In the genomic region with DNA sequence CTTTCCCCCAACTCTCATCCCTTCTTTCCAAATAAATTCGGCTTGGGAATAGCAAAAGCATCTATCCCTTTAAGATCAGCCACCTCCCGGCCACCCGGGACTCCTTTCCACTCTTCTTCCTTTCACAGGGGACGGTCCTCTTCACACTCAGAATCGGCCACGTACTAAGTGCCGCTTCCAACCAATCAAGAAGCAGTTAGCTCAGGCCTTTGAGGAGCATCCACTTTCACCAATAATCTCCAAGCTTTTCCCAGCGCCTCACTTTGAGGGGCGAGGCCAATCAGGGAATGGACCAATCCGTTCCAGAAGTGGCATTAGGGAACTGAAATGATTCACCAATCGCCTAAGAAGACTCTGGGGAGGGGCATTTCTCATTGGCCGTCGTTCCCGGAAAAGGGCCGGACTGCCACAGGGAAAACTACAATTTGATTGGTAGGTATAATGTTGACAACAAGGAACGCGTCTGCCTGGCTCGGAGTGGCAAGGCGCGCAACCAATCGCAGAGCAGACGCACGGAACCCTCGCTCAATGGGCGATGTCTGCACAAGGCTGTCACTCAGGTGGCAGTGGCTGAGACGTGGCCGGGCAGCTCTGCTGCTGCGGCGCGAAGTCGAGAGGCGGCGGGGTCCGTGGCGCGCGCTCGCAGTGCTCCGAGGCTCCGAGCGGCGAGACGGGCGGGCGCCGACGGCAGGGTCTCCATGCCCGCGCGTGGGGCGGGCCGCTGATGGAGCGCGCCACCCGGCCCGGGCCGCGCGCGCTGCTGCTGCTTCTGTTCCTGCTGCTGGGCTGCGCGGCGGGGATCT, we compare ENCODE assay signal across 8 mouse cellular contexts. TPM values are rescaled to one million over a fixed set of nuclear protein-coding genes. Genes with fewer than 3 reads are reported as not detected.
A peak's percentile ranks its signal among the peaks of the same experiment; 100 is the strongest.
DNase-seq lines count a peak whose midpoint lies in the region; ATAC-seq and TF ChIP-seq lines count a peak whose summit lies in the region.

A gene (plus strand): TSS at position 514 of the 803 bp plus-strand sequence.

- peak; percentile 96 for DNase-seq in 3134 (ENCODE audit: extremely low read depth, insufficient read length, low spot score)
- DNase-seq in adrenal gland, postnatal 36 days = peak; percentile 98 to 99
- peak; percentile 99 to 100 for DNase-seq in heart, adult 18-20 months
- peak; percentile 100 for DNase-seq in kidney, adult 2 months
- DNase-seq in spleen, adult 2 months (ENCODE audit: low read depth in 1 of 2, low spot score in 2 of 2) = peak; percentile 98 to 100

- H3K9ac ChIP-seq in embryonic facial prominence, embryonic 13.5 days = peak within 1 kb of the TSS; percentile 86
- peak within 1 kb of the TSS; percentile 82 for H3K9ac ChIP-seq in limb, embryonic 12.5 days (replicated peaks)
- peak within 1 kb of the TSS; percentile 77 for H3K9ac ChIP-seq in midbrain, embryonic 15.5 days

- H3K27ac ChIP-seq in embryonic facial prominence, embryonic 13.5 days = peak within 1 kb of the TSS; percentile 89
- peak within 1 kb of the TSS; percentile 93 for H3K27ac ChIP-seq in kidney, adult 2 months (ENCODE audit: insufficient read depth, low read depth, low read length)
- H3K27ac ChIP-seq in limb, embryonic 12.5 days = peak within 1 kb of the TSS; percentile 86
- peak within 1 kb of the TSS; percentile 95 for H3K27ac ChIP-seq in midbrain, embryonic 15.5 days
- peak within 1 kb of the TSS; percentile 93 for H3K27ac ChIP-seq in spleen, adult 2 months (ENCODE audit: insufficient read depth, low read length)

- peak; percentile 95 for TF ChIP-seq POLR2A in kidney, adult 2 months (IDR thresholded peaks at IDR 0.05; ENCODE audit: low read depth, low read length)
- TF ChIP-seq POLR2A in spleen, adult 2 months (IDR thresholded peaks at IDR 0.05; ENCODE audit: low read depth, low read length) = peak; percentile 92

- WGBS in embryonic facial prominence, embryonic 13.5 days = under 1% methylated on average over 54 of the region's 63 CpGs
- under 1% methylated on average over 63 of the region's 63 CpGs for WGBS in kidney, adult 2 months
- WGBS in limb, embryonic 12.5 days = under 1% methylated on average over 58 of the region's 63 CpGs
- WGBS in midbrain, embryonic 15.5 days = under 1% methylated on average over 63 of the region's 63 CpGs
- under 1% methylated on average over 61 of the region's 63 CpGs for WGBS in spleen, adult 2 months

- ATAC-seq in embryonic facial prominence, embryonic 13.5 days (ENCODE audit: insufficient number of reproducible peaks, insufficient read depth, low FRiP score, low TSS enrichment, low read depth) = peak; percentile 99
- ATAC-seq in limb, embryonic 12.5 days (ENCODE audit: insufficient number of reproducible peaks, insufficient read depth, low FRiP score, low TSS enrichment, low read depth) = peak; percentile 99
- ATAC-seq in midbrain, embryonic 15.5 days (replicated peaks) = peak; percentile 99

- no peaks in the 10 kb centered on the region for H3K9me3 ChIP-seq in embryonic facial prominence, embryonic 13.5 days
- H3K9me3 ChIP-seq in limb, embryonic 12.5 days = no peaks in the 10 kb centered on the region
- no peaks in the 10 kb centered on the region for H3K9me3 ChIP-seq in midbrain, embryonic 15.5 days

- no peaks in the 10 kb centered on the region for H3K36me3 ChIP-seq in embryonic facial prominence, embryonic 13.5 days
- H3K36me3 ChIP-seq in kidney, adult 2 months (ENCODE audit: control insufficient read depth, insufficient read depth, low read length) = no peaks in the 10 kb centered on the region
- H3K36me3 ChIP-seq in limb, embryonic 12.5 days = no peaks in the 10 kb centered on the region
- H3K36me3 ChIP-seq in midbrain, embryonic 15.5 days (replicated peaks) = no peaks in the 10 kb centered on the region
- H3K36me3 ChIP-seq in spleen, adult 2 months (ENCODE audit: control insufficient read depth, insufficient read depth, low read length) = no peaks in the 10 kb centered on the region; the same call in 1 of the 2 replicates

- peak within 1 kb of the TSS; percentile 68 for H3K4me2 ChIP-seq in embryonic facial prominence, embryonic 13.5 days
- H3K4me2 ChIP-seq in limb, embryonic 12.5 days = peak within 1 kb of the TSS; percentile 78
- peak within 1 kb of the TSS; percentile 62 for H3K4me2 ChIP-seq in midbrain, embryonic 15.5 days

- peak within 1 kb of the TSS; percentile 96 for H3K4me3 ChIP-seq in embryonic facial prominence, embryonic 13.5 days
- H3K4me3 ChIP-seq in kidney, adult 2 months (ENCODE audit: insufficient read depth, low read depth, low read length) = peak within 1 kb of the TSS; percentile 66
- H3K4me3 ChIP-seq in limb, embryonic 12.5 days (replicated peaks) = peak within 1 kb of the TSS; percentile 91
- H3K4me3 ChIP-seq in midbrain, embryonic 15.5 days = peak within 1 kb of the TSS; percentile 94
- H3K4me3 ChIP-seq in spleen, adult 2 months (ENCODE audit: extremely low read depth, insufficient read depth, insufficient read length) = peak within 1 kb of the TSS; percentile 77

- H3K4me1 ChIP-seq in embryonic facial prominence, embryonic 13.5 days = peaks cover 28% of the 10 kb centered on the region
- H3K4me1 ChIP-seq in kidney, adult 2 months (ENCODE audit: control insufficient read depth, insufficient read depth, low read length) = peaks cover 23% of the 10 kb centered on the region
- peaks cover 37% of the 10 kb centered on the region for H3K4me1 ChIP-seq in limb, embryonic 12.5 days (replicated peaks)
- peaks cover 26% of the 10 kb centered on the region for H3K4me1 ChIP-seq in midbrain, embryonic 15.5 days
- H3K4me1 ChIP-seq in spleen, adult 2 months (ENCODE audit: control insufficient read depth, insufficient read depth, insufficient read length) = peaks cover 9% of the 10 kb centered on the region

- TF ChIP-seq CTCF in kidney, adult 2 months (conservative IDR thresholded peaks at IDR 0.05; ENCODE audit: insufficient read depth, insufficient read length, low read depth, low read length) = no peak
- no peak for TF ChIP-seq CTCF in spleen, adult 2 months (IDR thresholded peaks at IDR 0.05; ENCODE audit: extremely low read depth, insufficient read depth, insufficient read length, insufficient replicate concordance)

- H3K27me3 ChIP-seq in embryonic facial prominence, embryonic 13.5 days = no peaks in the 10 kb centered on the region
- H3K27me3 ChIP-seq in kidney, adult 2 months (replicated peaks; ENCODE audit: control insufficient read depth, insufficient read depth, low read length) = no peaks in the 10 kb centered on the region
- no peaks in the 10 kb centered on the region for H3K27me3 ChIP-seq in limb, embryonic 12.5 days
- H3K27me3 ChIP-seq in midbrain, embryonic 15.5 days (replicated peaks) = no peaks in the 10 kb centered on the region
- no peaks in the 10 kb centered on the region for H3K27me3 ChIP-seq in spleen, adult 2 months (ENCODE audit: control insufficient read depth, insufficient read depth, low read length)

RNA-seq across cellular contexts. Expression of the gene that starts here (rescaled TPM):
- total RNA-seq in adrenal gland, postnatal 36 days (2021) = 10 to 100 TPM; 19.4 to 20.0 TPM
- 10.2 and 12.2 TPM in 2 replicates for polyA plus RNA-seq in embryonic facial prominence, embryonic 13.5 days (2015; fragmentation: Nextera tagmentation; extraction: Ambion mirVana)
- 1 to 10 TPM; 6.9 to 7.5 TPM for total RNA-seq in heart, adult 18-20 months (2021)
- 14.4 TPM in 2 replicates for polyA plus RNA-seq in kidney, adult 2 months (2012; rRNA removed)
- polyA plus RNA-seq in limb, embryonic 12.5 days (2016; fragmentation: Nextera tagmentation; extraction: Ambion mirVana) = 13.0 and 13.6 TPM in 2 replicates
- 14.1 and 14.6 TPM in 2 replicates for polyA plus RNA-seq in midbrain, embryonic 15.5 days (2015; fragmentation: Nextera tagmentation; extraction: Ambion mirVana)
- polyA plus RNA-seq in spleen, adult 2 months (2012; rRNA removed) = 15.7 and 31.3 TPM in 2 replicates

Comparison
In these comparisons a context has a peak if more than half of its experiments do, and no peak if none do; other contexts are left out.
1. Peak in every context shown above with its lines: DNase-seq, ATAC-seq, H3K4me3 ChIP-seq and H3K27ac ChIP-seq.